Mouse (Mus musculus) myocyte (in vitro differentiated cells): ENCODE data around the gene Myoz1. TPM values are rescaled to one million over a fixed set of nuclear protein-coding genes. Genes with fewer than 3 reads are reported as not detected.

Experiments
- H3K27me3 ChIP-seq: one replicate; pipeline ENCODE4 v1.6.1; 2011; ENCODE audit not compliant: control insufficient read depth, insufficient read depth, insufficient read length
- H3K36me3 ChIP-seq: one replicate; pipeline ENCODE4 v1.6.1; 2011; ENCODE audit not compliant: control insufficient read depth, insufficient read depth
- H3K4me2 ChIP-seq: one replicate; pipeline ENCODE4 v1.6.1; 2011; ENCODE audit warnings: low read depth, control low read depth
- H3K4me3 ChIP-seq: one replicate; pipeline ENCODE4 v1.5.1; 2011; ENCODE audit warnings: mild to moderate bottlenecking, control low read depth, moderate library complexity
- H3K79me2 ChIP-seq: one replicate; pipeline ENCODE4 v1.6.1; 2011; ENCODE audit not compliant: control insufficient read depth, insufficient read depth
- H3ac ChIP-seq: one replicate; pipeline ENCODE4 v1.6.1; 2011; ENCODE audit not compliant: control insufficient read depth, insufficient read length
- CEBPB ChIP-seq: IDR thresholded peaks from 2 replicates; pipeline ENCODE4 v1.6.1; 2011; ENCODE audit warnings: mild to moderate bottlenecking, moderate library complexity; ENCODE audit not compliant: poor library complexity, insufficient read depth, severe bottlenecking
- E2F4 ChIP-seq: IDR thresholded peaks from one replicate; pipeline ENCODE4 v1.6.1; 2011; ENCODE audit warnings: mild to moderate bottlenecking, control low read depth, moderate library complexity; ENCODE audit not compliant: insufficient read depth
- MAX ChIP-seq: IDR thresholded peaks from one replicate; pipeline ENCODE4 v1.6.1; 2011; ENCODE audit warnings: low read depth, mild to moderate bottlenecking, control low read depth
- MYOD1 ChIP-seq, 3 experiments: IDR thresholded peaks; one replicate each; pipeline ENCODE4 v1.6.1; 2011; ENCODE audit warnings: control low read depth in 2 of 3, low read depth in 2 of 3, mild to moderate bottlenecking in 2 of 3, moderate library complexity in 1 of 3; ENCODE audit not compliant: insufficient read length in 2 of 3, control insufficient read depth in 1 of 3
- MYOG ChIP-seq, 3 experiments: IDR thresholded peaks; one replicate each; pipeline ENCODE4 v1.6.1; 2011; ENCODE audit warnings: control low read depth in 2 of 3, low read depth in 2 of 3, mild to moderate bottlenecking in 2 of 3; ENCODE audit not compliant: insufficient read length in 2 of 3, control insufficient read depth in 1 of 3, insufficient read depth in 1 of 3
- POLR2A ChIP-seq: IDR thresholded peaks from one replicate; pipeline ENCODE4 v1.6.1; 2011; ENCODE audit warnings: low read depth, mild to moderate bottlenecking, control low read depth, moderate library complexity; ENCODE audit not compliant: insufficient read length
- POLR2AphosphoS2 ChIP-seq: IDR thresholded peaks from one replicate; pipeline ENCODE4 v1.6.1; 2011; ENCODE audit warnings: low read depth, control low read depth; ENCODE audit not compliant: insufficient read length
- REST ChIP-seq: IDR thresholded peaks from one replicate; pipeline ENCODE4 v1.6.1; 2011; ENCODE audit warnings: mild to moderate bottlenecking, control low read depth, moderate library complexity; ENCODE audit not compliant: insufficient read depth, insufficient read length
- SRF ChIP-seq: IDR thresholded peaks from one replicate; pipeline ENCODE4 v1.6.1; 2011; ENCODE audit warnings: low read depth; ENCODE audit not compliant: control insufficient read depth, insufficient read length
- TCF12 ChIP-seq: IDR thresholded peaks from one replicate; pipeline ENCODE4 v1.6.1; 2011; ENCODE audit warnings: mild to moderate bottlenecking, control low read depth; ENCODE audit not compliant: poor library complexity, insufficient read depth, severe bottlenecking
- TCF3 ChIP-seq: IDR thresholded peaks from one replicate; pipeline ENCODE4 v1.6.1; 2011; ENCODE audit warnings: low read depth, control low read depth; ENCODE audit not compliant: insufficient read length
- USF1 ChIP-seq: IDR thresholded peaks from one replicate; pipeline ENCODE4 v1.6.1; 2011; ENCODE audit warnings: low read depth, mild to moderate bottlenecking, control low read depth, moderate library complexity
- polyA plus RNA-seq: library from polyadenylated mRNA; unstranded; fragments of >200 nt; fragmentation: generic; extraction: Trizol; gene quantifications from one replicate; pipeline ENCODE4 v1.2.1, GENCODE M21; 2012; ENCODE audit warnings: missing spikeins

Myoz1 gene
- polyA plus RNA-seq, 1 experiment, result 8.6 TPM

DNA sequence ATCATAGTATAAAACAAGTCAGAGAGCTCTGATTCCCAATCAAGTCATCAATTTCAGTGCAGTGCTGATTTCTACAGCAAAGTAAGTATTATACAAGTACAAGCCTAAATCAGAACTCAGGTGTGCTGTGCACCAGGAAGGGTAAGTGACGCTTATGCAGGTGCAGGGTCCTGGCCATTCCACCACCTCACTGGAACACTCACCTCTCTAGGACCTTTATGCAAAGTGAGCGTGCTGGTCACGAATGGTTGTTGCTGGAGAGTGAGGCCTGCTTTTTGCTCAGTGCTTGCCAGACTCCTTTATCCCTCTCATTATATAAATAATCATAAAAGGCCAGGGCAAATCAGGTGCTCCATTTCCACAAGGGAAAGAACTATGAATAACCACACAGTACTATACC, 44.0 kb upstream of the Myoz1 start:
- Histone ChIP-seq H3K27me3 (no peaks in the 10 kb centered on the region), H3K36me3 (no peaks in the 10 kb centered on the region), H3ac (no peak overlapping the region), H3K4me2 (no peak overlapping the region), H3K79me2 (peaks cover 89% of the 10 kb centered on the region), H3K4me3 (no peak overlapping the region)
- no peak for TF ChIP-seq REST

DNA sequence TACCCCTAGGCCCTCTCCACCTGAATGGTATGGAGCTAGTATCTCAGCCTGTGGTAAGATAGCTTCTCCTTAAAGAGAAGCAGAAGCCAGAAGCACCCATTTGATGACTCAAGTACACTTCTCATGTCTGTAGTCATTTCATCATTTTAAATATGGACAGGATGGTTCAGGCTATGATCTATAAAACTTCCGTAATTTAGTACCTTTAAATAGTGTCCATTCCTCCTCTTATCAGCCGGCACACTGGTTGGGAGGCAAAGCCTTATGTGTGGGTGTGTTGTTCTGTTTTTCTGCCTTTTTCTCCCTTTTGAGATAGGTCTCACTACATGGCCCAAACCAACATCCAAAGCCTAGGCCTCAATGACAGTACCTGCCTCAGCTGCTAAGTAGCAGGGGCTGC, 42.2 kb upstream of the Myoz1 start:
- Histone ChIP-seq H3K4me2 (peak overlapping the region; percentile 90), H3K79me2 (peaks cover 74% of the 10 kb centered on the region), H3K4me3 (no peak overlapping the region), H3K27me3 (no peaks in the 10 kb centered on the region), H3ac (no peak overlapping the region), H3K36me3 (peaks cover 10% of the 10 kb centered on the region)
- TF ChIP-seq MYOG (IDR thresholded peaks at IDR 0.05; ENCODE audit: control insufficient read depth in 1 of 3, insufficient read depth in 1 of 3, insufficient read length in 2 of 3, low read depth in 2 of 3), result no peak
- TF ChIP-seq SRF, result no peak
- TF ChIP-seq POLR2AphosphoS2, result no peak
- no peak for TF ChIP-seq REST
- TF ChIP-seq MAX, result no peak
- TF ChIP-seq POLR2A, result no peak
- TF ChIP-seq CEBPB, result no peak
- no peak for TF ChIP-seq MYOD1 (IDR thresholded peaks at IDR 0.05; ENCODE audit: control insufficient read depth in 1 of 3, insufficient read length in 2 of 3, low read depth in 2 of 3)
- TF ChIP-seq TCF3, result no peak
- no peak for TF ChIP-seq E2F4
- no peak for TF ChIP-seq TCF12
- no peak for TF ChIP-seq USF1

DNA sequence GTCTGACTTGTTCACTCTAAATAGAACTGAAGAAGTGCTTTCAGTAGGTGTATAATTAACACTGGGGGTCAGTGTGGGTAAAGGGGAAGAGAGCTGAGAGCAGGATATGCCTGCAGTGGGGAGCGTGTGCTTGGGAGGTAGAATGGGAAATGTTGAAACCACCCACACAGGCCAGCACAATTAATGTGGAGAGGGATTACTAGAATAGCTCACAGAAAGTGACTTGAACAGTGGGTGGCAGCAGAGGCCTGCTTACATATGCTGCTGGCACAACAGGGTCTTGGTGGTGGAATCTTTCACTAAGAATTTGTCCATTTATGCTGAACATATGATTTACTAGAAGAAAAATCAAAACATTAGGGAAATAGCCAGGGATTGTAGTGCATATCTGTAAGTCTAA, 40.6 kb upstream of the Myoz1 start:
- H3K4me3 ChIP-seq, result peak overlapping the region; percentile 40
- H3K4me2 ChIP-seq, result peak overlapping the region; percentile 90
- peaks cover 25% of the 10 kb centered on the region for H3K36me3 ChIP-seq
- H3ac ChIP-seq, result no peak overlapping the region
- peaks cover 66% of the 10 kb centered on the region for H3K79me2 ChIP-seq
- H3K27me3 ChIP-seq, result no peaks in the 10 kb centered on the region
- TF ChIP-seq SRF, result no peak
- TF ChIP-seq POLR2A, result no peak
- no peak for TF ChIP-seq TCF12
- no peak for TF ChIP-seq E2F4
- no peak for TF ChIP-seq CEBPB
- no peak for TF ChIP-seq MYOD1 (IDR thresholded peaks at IDR 0.05; ENCODE audit: control insufficient read depth in 1 of 3, insufficient read length in 2 of 3, low read depth in 2 of 3)
- no peak for TF ChIP-seq REST
- no peak for TF ChIP-seq TCF3
- no peak for TF ChIP-seq POLR2AphosphoS2
- TF ChIP-seq MYOG (IDR thresholded peaks at IDR 0.05; ENCODE audit: control insufficient read depth in 1 of 3, insufficient read depth in 1 of 3, insufficient read length in 2 of 3, low read depth in 2 of 3), result no peak

DNA sequence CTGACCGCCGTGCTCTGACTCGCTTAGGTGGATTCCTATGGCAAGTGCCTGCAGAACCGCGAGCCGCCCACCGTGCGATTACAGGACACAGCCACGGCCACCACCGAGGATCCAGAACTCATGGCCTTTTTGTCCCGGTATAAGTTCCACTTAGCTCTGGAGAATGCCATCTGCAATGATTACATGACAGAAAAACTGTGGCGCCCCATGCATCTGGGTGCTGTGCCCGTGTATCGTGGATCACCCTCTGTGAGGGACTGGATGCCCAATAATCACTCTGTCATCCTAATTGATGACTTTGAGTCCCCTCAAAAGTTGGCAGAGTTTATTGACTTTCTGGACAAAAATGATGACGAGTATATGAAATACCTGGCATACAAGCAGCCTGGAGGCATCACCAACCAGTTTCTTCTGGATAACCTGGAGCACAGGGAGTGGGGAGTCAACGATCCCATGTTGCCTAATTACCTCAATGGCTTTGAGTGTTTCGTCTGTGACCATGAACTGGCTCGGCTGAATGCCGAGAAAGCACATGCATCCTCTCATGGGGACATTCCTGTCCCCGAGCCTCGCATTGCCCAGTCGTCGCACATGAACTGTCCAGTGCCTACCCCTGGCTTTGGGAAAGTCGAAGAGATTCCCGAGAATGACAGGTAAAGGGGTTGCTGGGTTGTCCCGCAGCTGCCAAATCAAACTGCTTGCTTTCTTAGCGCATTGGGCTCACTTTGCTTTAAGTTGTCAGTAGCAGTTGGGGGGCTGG, 39.6 kb upstream of the Myoz1 start:
- H3K79me2 ChIP-seq, result peaks cover 56% of the 10 kb centered on the region
- no peak for TF ChIP-seq MYOG (IDR thresholded peaks at IDR 0.05; ENCODE audit: control insufficient read depth in 1 of 3, insufficient read depth in 1 of 3, insufficient read length in 2 of 3, low read depth in 2 of 3)
- no peak for TF ChIP-seq E2F4
- no peak for TF ChIP-seq TCF3
- TF ChIP-seq MYOD1 (IDR thresholded peaks at IDR 0.05; ENCODE audit: control insufficient read depth in 1 of 3, insufficient read length in 2 of 3, low read depth in 2 of 3), result no peak
- TF ChIP-seq CEBPB, result no peak
- TF ChIP-seq USF1, result no peak
- peak; percentile 37 for TF ChIP-seq POLR2AphosphoS2
- H3K4me2 ChIP-seq, result peak overlapping the region; percentile 90
- H3K36me3 ChIP-seq, result peaks cover 29% of the 10 kb centered on the region
- H3K4me3 ChIP-seq, result peak overlapping the region; percentile 40
- H3K27me3 ChIP-seq, result no peaks in the 10 kb centered on the region
- H3ac ChIP-seq, result peak overlapping the region; percentile 99

DNA sequence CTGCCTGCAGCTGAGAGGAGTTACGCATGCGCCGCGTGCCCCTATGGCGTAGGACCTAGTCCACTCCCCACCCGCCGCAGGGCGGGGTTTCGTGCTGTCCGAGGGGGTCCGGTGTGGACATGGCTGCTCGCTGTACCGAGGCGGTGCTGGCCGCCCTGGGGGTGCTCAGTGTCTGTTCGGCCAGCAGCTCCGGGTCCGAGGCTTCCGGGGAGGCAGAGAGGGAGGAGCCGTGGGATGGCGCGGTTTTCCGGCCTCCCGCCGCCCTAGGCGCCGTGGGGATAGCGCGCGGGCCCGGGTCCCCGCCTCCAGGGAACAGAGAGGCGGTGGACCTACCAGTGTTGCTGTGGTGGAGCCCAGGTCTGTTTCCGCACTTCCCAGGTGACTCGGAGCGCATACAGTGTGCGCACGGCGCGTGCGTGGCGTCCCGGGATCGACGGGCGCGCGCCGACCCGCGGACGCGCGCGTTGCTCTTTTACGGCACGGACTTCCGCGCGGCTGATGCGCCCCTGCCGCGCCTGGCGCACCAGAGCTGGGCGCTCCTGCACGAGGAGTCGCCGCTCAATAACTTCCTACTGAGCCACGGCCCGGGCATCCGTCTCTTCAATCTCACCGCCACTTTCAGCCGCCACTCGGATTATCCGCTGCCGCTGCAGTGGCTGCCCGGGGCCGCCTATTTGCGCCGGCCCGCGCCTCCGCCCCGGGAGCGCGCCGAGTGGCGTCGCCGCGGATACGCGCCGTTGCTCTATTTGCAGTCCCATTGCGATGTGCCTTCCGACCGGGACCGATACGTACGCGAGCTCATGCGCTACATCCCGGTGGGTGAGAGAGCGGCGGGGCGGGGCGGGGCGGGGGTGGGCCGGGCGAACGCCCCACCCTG, 38.8 kb upstream of the Myoz1 start, which contains the start of gene Fut11:
Fut11 (plus strand) TSS at position 85 of the 877 bp plus-strand sequence.
- peaks cover 37% of the 10 kb centered on the region for H3K36me3 ChIP-seq
- peaks cover 48% of the 10 kb centered on the region for H3K79me2 ChIP-seq
- peak within 1 kb of the TSS; percentile 40 for H3K4me3 ChIP-seq
- peak in 1 of 3 experiments; percentile 20 for TF ChIP-seq MYOD1 (IDR thresholded peaks at IDR 0.05; ENCODE audit: control insufficient read depth in 1 of 3, insufficient read length in 2 of 3, low read depth in 2 of 3)
- TF ChIP-seq MYOG (IDR thresholded peaks at IDR 0.05; ENCODE audit: control insufficient read depth in 1 of 3, insufficient read depth in 1 of 3, insufficient read length in 2 of 3, low read depth in 2 of 3), result peak in 1 of 3 experiments; percentile 1
- TF ChIP-seq TCF12, result no peak
- TF ChIP-seq USF1, result no peak
- no peak for TF ChIP-seq TCF3
- TF ChIP-seq POLR2A, result peak; percentile 84
- no peak for TF ChIP-seq REST
- peak; percentile 91 for TF ChIP-seq POLR2AphosphoS2
- TF ChIP-seq MAX, result no peak
- H3ac ChIP-seq, result peak within 1 kb of the TSS; percentile 99
- no peaks in the 10 kb centered on the region for H3K27me3 ChIP-seq
- H3K4me2 ChIP-seq, result peak within 1 kb of the TSS; percentile 90
